Mouse (Mus musculus): ENCODE data around the gene Creb3l2. TPM values are rescaled to one million over a fixed set of nuclear protein-coding genes. Genes with fewer than 3 reads are reported as not detected.

Creb3l2 gene
- polyA plus RNA-seq, 1 experiment from 2014 or later, result 5.7 TPM

DNA sequence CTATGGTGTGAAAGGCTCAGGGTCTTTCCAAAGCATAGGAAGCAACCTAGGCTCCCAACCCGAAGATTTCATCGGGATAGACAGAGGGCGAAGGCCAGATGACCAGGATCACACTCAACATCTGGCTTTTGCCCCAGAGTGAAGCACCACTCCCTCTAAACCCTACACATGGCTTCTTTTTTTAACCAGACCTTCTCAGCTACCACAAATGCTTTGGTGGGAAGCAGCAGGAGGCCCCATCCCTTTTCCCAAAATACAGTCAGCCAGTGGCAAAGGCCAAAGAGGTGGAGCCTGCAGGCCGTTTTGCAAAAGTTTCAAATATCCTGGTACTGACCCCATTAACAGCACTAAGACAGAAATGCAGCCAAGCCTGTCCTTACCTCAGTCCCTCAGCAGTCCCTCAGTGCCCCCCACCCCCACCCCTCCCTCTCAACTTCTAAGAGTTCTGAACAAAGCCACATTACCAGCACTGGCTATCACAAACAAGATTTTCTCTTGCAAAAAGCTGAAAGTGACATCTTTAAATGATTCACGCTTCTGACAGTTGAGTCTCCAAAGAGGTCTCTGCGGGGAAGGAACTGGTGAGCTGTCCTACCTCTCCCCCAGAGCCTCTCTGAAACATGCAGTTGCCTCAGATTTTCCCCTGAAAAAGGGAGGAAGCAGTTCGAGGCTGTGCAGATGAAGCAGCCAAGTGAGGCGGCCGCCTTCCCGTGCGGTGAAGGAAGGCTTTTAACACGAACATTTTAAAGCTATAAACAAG lies 1.3 kb downstream of the Creb3l2 start:
- peak overlapping the region; percentile 80 for H3K9ac ChIP-seq
- H3K4me1 ChIP-seq (replicated peaks), result peaks cover 17% of the 10 kb centered on the region
- WGBS, result 15% methylated on average over 12 of the region's 12 CpGs
- peak overlapping the region; percentile 82 for H3K4me2 ChIP-seq
- no peak for ATAC-seq (ENCODE audit: low read depth)
- no peaks in the 10 kb centered on the region for H3K36me3 ChIP-seq
- peaks cover 6% of the 10 kb centered on the region; the same call in 1 of the 2 replicates for H3K27me3 ChIP-seq
- no peaks in the 10 kb centered on the region for H3K9me3 ChIP-seq
- peak overlapping the region; percentile 73 for H3K4me3 ChIP-seq
- peak overlapping the region; percentile 52 for H3K27ac ChIP-seq (replicated peaks)

DNA sequence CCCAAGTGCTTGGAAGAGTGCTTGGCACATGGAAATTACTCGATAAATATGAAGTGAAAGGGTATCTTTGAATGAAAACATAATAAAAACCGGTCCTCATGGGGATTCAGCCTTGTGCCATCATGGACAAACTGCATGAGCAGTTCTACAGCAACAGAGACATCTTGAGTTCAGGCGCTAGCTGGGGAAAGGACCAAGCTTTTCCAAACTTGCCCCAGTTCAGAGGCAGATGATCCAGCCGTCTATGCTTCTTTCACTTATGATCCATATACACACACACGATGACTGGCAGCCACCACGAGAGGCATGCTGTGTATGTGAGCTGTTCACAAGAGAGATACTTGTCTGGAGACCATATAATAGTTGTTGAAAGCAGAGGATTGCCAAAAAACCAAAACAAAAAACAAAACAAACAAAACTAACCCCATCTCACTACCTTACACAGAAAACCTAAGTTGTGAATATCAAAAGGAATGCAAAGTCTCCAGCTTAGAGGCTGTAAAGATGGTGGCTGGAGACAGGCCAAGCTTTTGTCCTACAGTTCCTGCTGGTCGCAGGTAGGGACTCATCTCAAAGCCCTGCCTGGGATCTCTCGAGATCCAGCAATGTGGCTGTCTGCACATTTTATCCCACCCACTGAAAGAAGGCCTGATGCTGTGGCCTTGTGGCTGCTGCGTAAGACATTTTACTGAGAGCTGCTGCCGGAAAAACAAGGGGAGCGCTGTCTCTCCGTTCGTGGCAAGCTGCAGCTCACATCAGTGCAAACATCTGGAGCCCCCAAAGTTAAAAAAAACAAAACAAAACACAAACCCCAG lies 2.1 kb downstream of the Creb3l2 start:
- no peaks in the 10 kb centered on the region for H3K9me3 ChIP-seq
- peaks cover 6% of the 10 kb centered on the region; the same call in 1 of the 2 replicates for H3K27me3 ChIP-seq
- H3K36me3 ChIP-seq, result no peaks in the 10 kb centered on the region
- H3K4me1 ChIP-seq (replicated peaks), result peaks cover 17% of the 10 kb centered on the region
- peak overlapping the region; percentile 52 for H3K27ac ChIP-seq (replicated peaks)
- no peak for ATAC-seq (ENCODE audit: low read depth)
- peak overlapping the region; percentile 80 for H3K9ac ChIP-seq
- H3K4me3 ChIP-seq, result peak overlapping the region; percentile 73
- WGBS, result 54% methylated on average over 13 of the region's 13 CpGs
- H3K4me2 ChIP-seq, result peak overlapping the region; percentile 82

- Histone ChIP-seq H3K4me3 (no peak overlapping the region), H3K36me3 (no peaks in the 10 kb centered on the region), H3K9ac (0 out of 2 replicates have a peak overlapping the region, but pooled peaks have one; percentile 41), H3K27me3 (peaks cover 6% of the 10 kb centered on the region; the same call in 1 of the 2 replicates), H3K9me3 (no peaks in the 10 kb centered on the region), H3K27ac (replicated peaks) (no peak overlapping the region), H3K4me1 (replicated peaks) (peaks cover 17% of the 10 kb centered on the region), H3K4me2 (peak overlapping the region; percentile 82; the same call in 1 of the 2 replicates)
- ATAC-seq (ENCODE audit: low read depth), result no peak
- WGBS, result 95% methylated on average over 3 of the region's 3 CpGs
Measured at GRCm38 (mm10) chr6:37438510-37438909, 3.4 kb downstream of the Creb3l2 start.

GRCm38 (mm10) chr6:37437086-37437485 lies 4.9 kb downstream of the Creb3l2 start:
- Histone ChIP-seq H3K4me2 (no peak overlapping the region), H3K4me1 (replicated peaks) (peaks cover 11% of the 10 kb centered on the region), H3K4me3 (no peak overlapping the region), H3K27ac (replicated peaks) (no peak overlapping the region), H3K9ac (no peak overlapping the region), H3K27me3 (peaks cover 6% of the 10 kb centered on the region; the same call in 1 of the 2 replicates), H3K36me3 (no peaks in the 10 kb centered on the region), H3K9me3 (no peaks in the 10 kb centered on the region)
- no peak for ATAC-seq (ENCODE audit: low read depth)
- WGBS, result 92% methylated on average over 13 of the region's 13 CpGs

GRCm38 (mm10) chr6:37435391-37435790 lies 6.6 kb downstream of the Creb3l2 start:
- 81% methylated on average over 6 of the region's 6 CpGs for WGBS
- Histone ChIP-seq H3K4me2 (no peak overlapping the region), H3K27ac (replicated peaks) (no peak overlapping the region)

GRCm38 (mm10) chr6:37429849-37430470 lies 12.0 kb downstream of the Creb3l2 start:
- Histone ChIP-seq H3K9ac (no peak overlapping the region), H3K4me3 (no peak overlapping the region), H3K9me3 (no peaks in the 10 kb centered on the region), H3K27me3 (no peaks in the 10 kb centered on the region), H3K4me1 (replicated peaks) (peaks cover 30% of the 10 kb centered on the region), H3K4me2 (no peak overlapping the region; the same call in 1 of the 2 replicates), H3K27ac (replicated peaks) (peak overlapping the region; percentile 89), H3K36me3 (no peaks in the 10 kb centered on the region)
- 92% methylated on average over 3 of the region's 3 CpGs for WGBS
- no peak for ATAC-seq (ENCODE audit: low read depth)

More at GRCm38 (mm10) chr6:37435391-37435790, 6.6 kb downstream of the Creb3l2 start:
- Histone ChIP-seq H3K9me3 (no peaks in the 10 kb centered on the region), H3K9ac (no peak overlapping the region), H3K4me3 (no peak overlapping the region), H3K36me3 (no peaks in the 10 kb centered on the region), H3K27me3 (peaks cover 2% of the 10 kb centered on the region; the same call in 1 of the 2 replicates), H3K4me1 (replicated peaks) (peaks cover 19% of the 10 kb centered on the region)
- no peak for ATAC-seq (ENCODE audit: low read depth)

DNA sequence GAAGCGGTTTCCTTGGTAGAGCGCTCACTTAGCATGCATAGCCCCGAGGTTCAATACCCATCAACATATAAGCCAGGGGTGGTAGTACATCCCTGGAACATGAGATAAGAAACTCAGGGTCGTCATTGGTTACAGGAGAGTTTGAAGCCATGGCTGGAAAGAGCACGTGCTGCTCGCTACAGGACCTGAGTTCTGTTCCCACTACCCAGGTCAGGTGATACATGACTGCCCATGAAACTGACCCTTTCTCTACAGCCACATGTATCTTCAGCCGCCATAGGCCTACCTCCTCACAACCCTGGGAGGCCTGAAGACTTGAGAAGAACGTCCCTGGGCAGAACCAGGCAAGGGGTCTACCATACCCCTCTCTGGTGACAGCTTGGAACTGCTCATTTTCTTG lies 13.0 kb downstream of the Creb3l2 start:
- no peak for ATAC-seq (ENCODE audit: low read depth)
- H3K9ac ChIP-seq, result no peak overlapping the region
- H3K9me3 ChIP-seq, result no peaks in the 10 kb centered on the region
- WGBS, result 86% methylated on average over 8 of the region's 8 CpGs
- no peak overlapping the region for H3K4me3 ChIP-seq
- no peak overlapping the region for H3K4me2 ChIP-seq
- H3K27ac ChIP-seq (replicated peaks), result no peak overlapping the region
- H3K27me3 ChIP-seq, result no peaks in the 10 kb centered on the region
- H3K36me3 ChIP-seq, result no peaks in the 10 kb centered on the region
- H3K4me1 ChIP-seq (replicated peaks), result peaks cover 30% of the 10 kb centered on the region

- H3K4me3 ChIP-seq, result no peak overlapping the region
- H3K4me2 ChIP-seq, result no peak overlapping the region
- ATAC-seq (ENCODE audit: low read depth), result no peak
- no peak overlapping the region for H3K27ac ChIP-seq (replicated peaks)
- no peaks in the 10 kb centered on the region for H3K36me3 ChIP-seq
- H3K9me3 ChIP-seq, result no peaks in the 10 kb centered on the region
- no peak overlapping the region for H3K9ac ChIP-seq
- H3K27me3 ChIP-seq, result no peaks in the 10 kb centered on the region
- H3K4me1 ChIP-seq (replicated peaks), result peaks cover 30% of the 10 kb centered on the region
- WGBS, result 79% methylated on average over 11 of the region's 11 CpGs
Measured at GRCm38 (mm10) chr6:37428044-37428443, 13.9 kb downstream of the Creb3l2 start.

DNA sequence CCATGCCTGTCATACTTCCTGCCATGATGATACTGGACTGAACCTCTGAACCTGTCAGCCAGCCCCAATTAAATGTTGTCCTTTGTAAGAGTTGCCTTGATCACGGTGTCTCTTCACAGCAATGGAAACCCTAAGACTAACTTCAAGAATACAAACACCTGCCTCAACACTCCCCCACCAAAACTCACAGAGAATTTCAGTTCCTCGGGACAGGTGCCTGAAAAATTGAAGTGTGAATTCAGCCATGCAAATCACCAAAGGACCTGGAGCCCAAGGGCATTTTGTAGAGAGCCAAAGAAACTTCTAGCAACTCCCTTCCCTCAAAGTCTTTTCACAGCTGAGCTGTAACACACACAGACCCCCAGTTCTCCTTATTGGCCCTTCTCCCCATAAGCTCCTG lies 15.3 kb downstream of the Creb3l2 start:
- 87% methylated on average over 2 of the region's 2 CpGs for WGBS
- Histone ChIP-seq H3K36me3 (no peaks in the 10 kb centered on the region), H3K4me2 (no peak overlapping the region), H3K4me1 (replicated peaks) (peaks cover 26% of the 10 kb centered on the region), H3K9me3 (no peaks in the 10 kb centered on the region), H3K27me3 (no peaks in the 10 kb centered on the region), H3K9ac (no peak overlapping the region), H3K27ac (replicated peaks) (no peak overlapping the region), H3K4me3 (no peak overlapping the region)
- ATAC-seq (ENCODE audit: low read depth), result no peak

DNA sequence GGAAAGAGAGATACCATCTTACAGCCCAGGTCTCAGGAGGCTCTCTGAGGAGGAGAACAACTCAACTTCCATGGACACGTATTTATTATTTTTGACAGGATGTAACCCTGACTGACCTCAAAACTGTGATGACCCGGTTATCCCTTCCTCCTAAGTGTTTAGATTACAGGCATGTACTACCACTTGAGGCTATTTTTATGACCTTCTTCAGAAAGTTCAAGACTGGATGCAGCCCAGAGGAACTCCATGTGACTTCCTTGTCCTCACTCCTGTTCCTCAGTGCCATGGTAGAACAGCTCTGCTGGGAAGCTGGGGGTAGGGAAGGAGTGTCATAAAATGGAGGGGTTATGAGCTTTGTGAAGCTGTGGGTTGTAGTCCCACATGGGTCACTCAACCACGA lies 16.1 kb downstream of the Creb3l2 start:
- Histone ChIP-seq H3K4me3 (no peak overlapping the region), H3K36me3 (no peaks in the 10 kb centered on the region), H3K9ac (no peak overlapping the region), H3K27ac (replicated peaks) (no peak overlapping the region), H3K4me1 (replicated peaks) (peaks cover 19% of the 10 kb centered on the region), H3K27me3 (no peaks in the 10 kb centered on the region), H3K4me2 (no peak overlapping the region), H3K9me3 (no peaks in the 10 kb centered on the region)
- WGBS, result 66% methylated on average over 3 of the region's 3 CpGs
- ATAC-seq (ENCODE audit: low read depth), result no peak

- no peak overlapping the region for H3K4me3 ChIP-seq
- ATAC-seq (ENCODE audit: low read depth), result no peak
- H3K27me3 ChIP-seq, result no peaks in the 10 kb centered on the region
- no peaks in the 10 kb centered on the region for H3K9me3 ChIP-seq
- H3K4me2 ChIP-seq, result no peak overlapping the region
- H3K27ac ChIP-seq (replicated peaks), result no peak overlapping the region
- WGBS, result 91% methylated on average over 3 of the region's 3 CpGs
- no peaks in the 10 kb centered on the region for H3K36me3 ChIP-seq
- peaks cover 17% of the 10 kb centered on the region for H3K4me1 ChIP-seq (replicated peaks)
- no peak overlapping the region for H3K9ac ChIP-seq
Measured at GRCm38 (mm10) chr6:37425075-37425474, 16.9 kb downstream of the Creb3l2 start.

- Histone ChIP-seq H3K4me3 (no peak overlapping the region), H3K4me1 (replicated peaks) (peaks cover 16% of the 10 kb centered on the region), H3K9ac (no peak overlapping the region), H3K36me3 (no peaks in the 10 kb centered on the region), H3K4me2 (no peak overlapping the region), H3K27me3 (no peaks in the 10 kb centered on the region), H3K9me3 (no peaks in the 10 kb centered on the region), H3K27ac (replicated peaks) (peak overlapping the region; percentile 11; the same call in 1 of the 2 replicates)
- ATAC-seq (ENCODE audit: low read depth), result no peak
- WGBS, result 76% methylated on average over 7 of the region's 7 CpGs
Measured at GRCm38 (mm10) chr6:37424374-37424773, 17.6 kb downstream of the Creb3l2 start.

Data from neural tube, embryonic 13.5 days (tissue).